Mouse (Mus musculus) heart, embryonic 16.5 days (tissue): ENCODE results near the gene Cemip. TPM values are rescaled to one million over a fixed set of nuclear protein-coding genes. Genes with fewer than 3 reads are reported as not detected.
"Not testable (repeated sequence)": the region's sequence is repeated elsewhere in the genome, so short reads cannot be mapped to it uniquely, and the experiment has no call there.

Source experiments
- ATAC-seq: fragments of 200-750 bp; cut with Nextera tagmentation; replicated peaks from 2 replicates; pipeline ENCODE4 v1.8.0; 2017; ENCODE audit warnings: moderate number of reproducible peaks; ENCODE audit not compliant: insufficient read depth, low FRiP score; ENCODE audit errors: extremely low read depth
- H3K27ac ChIP-seq: fragments of 300-500 bp; sonication (generic); 2 replicates; pipeline ENCODE4 v1.5.1; 2014; ENCODE audit warnings: mild to moderate bottlenecking, low read length, control low read depth, moderate library complexity
- H3K27me3 ChIP-seq: fragments of 300-500 bp; sonication (generic); 2 replicates; pipeline ENCODE4 v1.6.1; 2014; ENCODE audit warnings: low read length, mixed read lengths; ENCODE audit not compliant: control insufficient read depth, insufficient read depth
- H3K36me3 ChIP-seq: fragments of 300-500 bp; sonication (generic); 2 replicates; pipeline ENCODE4 v1.6.1; 2014; ENCODE audit not compliant: control insufficient read depth, insufficient read depth
- H3K4me1 ChIP-seq: fragments of 300-500 bp; sonication (generic); 2 replicates; pipeline ENCODE4 v1.6.1; 2014; ENCODE audit warnings: low read length, mixed read lengths; ENCODE audit not compliant: control insufficient read depth, insufficient read depth
- H3K4me2 ChIP-seq: fragments of 300-500 bp; sonication (generic); 2 replicates; pipeline ENCODE4 v1.6.1; 2014; ENCODE audit warnings: low read depth, mild to moderate bottlenecking, control low read depth, low read length
- H3K4me3 ChIP-seq: fragments of 300-500 bp; sonication (generic); 2 replicates; pipeline ENCODE4 v1.5.1; 2014; ENCODE audit warnings: mild to moderate bottlenecking, control low read depth, low read length
- H3K9ac ChIP-seq: fragments of 300-500 bp; sonication (generic); 2 replicates; pipeline ENCODE4 v1.6.1; 2014; ENCODE audit warnings: low read length, control low read depth
- H3K9me3 ChIP-seq: fragments of 300-500 bp; sonication (generic); replicated peaks from 2 replicates; pipeline ENCODE4 v1.6.1; 2016; ENCODE audit warnings: low read length; ENCODE audit not compliant: control insufficient read depth
- WGBS: fragments of 180-500 bp; shearing (Covaris S2); extraction: QIAGEN DNeasy Blood & Tissue Kit; methylation state at CpG from one replicate; pipeline ENCODE4 v1.1.7; 2014; 5-methylcytosine and 5-hydroxymethylcytosine counted together
- polyA plus RNA-seq: library from polyadenylated mRNA; unstranded; fragments of >200 nt; fragmentation: Nextera tagmentation; extraction: Ambion mirVana; gene quantifications from 2 replicates; pipeline ENCODE4 v1.2.1, GENCODE M21; 2015

The Cemip gene
- polyA plus RNA-seq, 1 experiment from 2014 or later = 0.32 TPM

DNA sequence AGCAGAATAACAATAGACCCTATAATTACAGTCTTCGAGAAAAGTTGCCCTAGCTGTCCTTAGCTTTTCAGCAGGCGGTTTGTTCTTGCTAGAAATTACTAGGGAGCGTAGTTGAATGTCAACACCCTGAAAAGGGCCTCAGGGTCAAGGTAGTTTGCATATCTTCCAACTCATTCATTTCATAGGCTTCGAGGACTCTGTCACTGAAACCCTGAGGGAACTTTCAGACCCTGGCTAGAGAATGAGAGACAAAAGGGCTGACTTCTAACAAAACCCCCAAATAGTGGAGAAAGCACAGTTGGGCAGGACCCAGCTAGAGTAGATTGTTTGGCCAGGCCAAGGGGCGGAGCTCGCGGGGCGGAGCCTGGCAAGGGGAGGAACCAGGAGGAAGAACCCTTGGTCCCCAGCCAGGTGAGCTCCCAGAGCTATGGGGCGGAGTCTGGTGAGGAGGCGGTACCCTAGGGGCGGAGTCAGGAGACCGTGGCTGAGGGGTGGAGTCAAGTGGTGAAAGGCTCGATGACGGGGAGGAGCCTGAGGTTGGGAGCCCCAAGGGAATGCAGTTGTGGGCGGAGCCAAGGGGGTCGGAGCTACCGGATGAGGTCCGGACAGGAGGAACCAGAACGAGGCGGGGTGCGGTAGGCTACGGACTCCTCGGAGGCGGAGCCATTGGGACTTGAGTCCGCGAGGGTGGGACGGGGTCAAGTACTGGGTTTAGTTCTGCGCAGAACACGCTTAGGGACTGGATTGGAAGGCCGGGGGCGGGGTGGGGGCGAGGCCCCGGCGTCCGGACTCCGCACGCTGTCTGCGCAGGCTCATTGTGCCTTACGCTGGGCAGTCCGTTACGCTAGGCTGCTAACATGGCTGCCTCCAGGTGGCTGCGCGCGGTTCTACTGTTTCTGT is 194.6 kb downstream of the Cemip start:
- WGBS = 2% methylated on average over 42 of the region's 44 CpGs
- peak; percentile 94 for ATAC-seq

DNA sequence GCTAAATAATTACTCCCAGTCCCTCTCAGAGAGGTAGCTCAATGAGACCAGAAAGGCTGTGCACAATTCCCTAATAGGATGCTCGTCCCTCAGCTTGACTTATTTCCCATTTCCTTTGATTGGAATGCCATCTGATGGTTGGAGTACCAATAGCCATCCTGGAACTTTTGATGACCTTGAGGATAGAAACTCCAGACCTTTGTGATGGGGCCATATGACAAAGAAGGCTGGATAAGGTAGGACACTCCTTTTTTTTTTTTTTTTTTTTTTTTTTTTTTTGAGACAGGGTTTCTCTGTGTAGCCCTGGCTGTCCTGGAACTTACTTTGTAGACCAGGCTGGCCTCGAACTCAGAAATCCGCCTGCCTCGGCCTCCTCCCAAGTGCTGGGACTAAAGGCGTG is 196.4 kb downstream of the Cemip start:
- not testable (repeated sequence) for H3K4me2 ChIP-seq, H3K9me3 ChIP-seq, H3K27ac ChIP-seq, H3K27me3 ChIP-seq, ATAC-seq, H3K36me3 ChIP-seq, H3K4me3 ChIP-seq, H3K9ac ChIP-seq
- H3K4me1 ChIP-seq = peaks cover 16% of the 10 kb centered on the region
- 88% methylated on average over 5 of the region's 5 CpGs for WGBS

More for the DNA sequence above, 194.6 kb downstream of the Cemip start:
- H3K27me3 ChIP-seq = no peaks in the 10 kb centered on the region
- H3K27ac ChIP-seq = peak overlapping the region; percentile 91
- H3K9ac ChIP-seq = peak overlapping the region; percentile 88
- H3K4me2 ChIP-seq = peak overlapping the region; percentile 92
- H3K4me3 ChIP-seq = peak overlapping the region; percentile 86
- H3K9me3 ChIP-seq = no peaks in the 10 kb centered on the region
- H3K4me1 ChIP-seq = peaks cover 11% of the 10 kb centered on the region
- H3K36me3 ChIP-seq = peaks cover 9% of the 10 kb centered on the region

DNA sequence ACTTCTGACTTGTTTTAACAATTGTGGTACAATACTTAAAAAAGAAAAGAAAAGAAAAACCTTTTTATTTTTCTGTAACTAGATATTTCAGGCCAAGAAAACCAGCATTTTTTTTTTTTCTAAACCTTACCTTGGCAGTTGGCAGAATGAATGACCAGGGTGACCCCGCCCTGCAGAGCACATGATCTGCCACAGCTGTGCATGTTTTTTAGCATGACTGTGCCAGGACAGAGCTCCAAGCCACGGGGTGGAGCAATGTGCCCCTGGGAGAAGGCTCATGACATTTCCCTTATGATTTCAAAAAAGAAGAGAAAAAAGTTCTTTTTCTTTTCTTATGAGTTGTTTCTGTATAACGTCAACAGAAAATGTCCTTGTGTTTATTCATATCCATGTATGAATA is 196.9 kb downstream of the Cemip start:
- no peaks in the 10 kb centered on the region for H3K27me3 ChIP-seq
- ATAC-seq = no peak
- H3K36me3 ChIP-seq = no peaks in the 10 kb centered on the region
- H3K9ac ChIP-seq = no peak overlapping the region
- no peaks in the 10 kb centered on the region for H3K9me3 ChIP-seq
- H3K4me3 ChIP-seq = no peak overlapping the region
- peaks cover 21% of the 10 kb centered on the region for H3K4me1 ChIP-seq
- H3K27ac ChIP-seq = no peak overlapping the region
- H3K4me2 ChIP-seq = no peak overlapping the region
- 59% methylated on average over 3 of the region's 3 CpGs for WGBS

DNA sequence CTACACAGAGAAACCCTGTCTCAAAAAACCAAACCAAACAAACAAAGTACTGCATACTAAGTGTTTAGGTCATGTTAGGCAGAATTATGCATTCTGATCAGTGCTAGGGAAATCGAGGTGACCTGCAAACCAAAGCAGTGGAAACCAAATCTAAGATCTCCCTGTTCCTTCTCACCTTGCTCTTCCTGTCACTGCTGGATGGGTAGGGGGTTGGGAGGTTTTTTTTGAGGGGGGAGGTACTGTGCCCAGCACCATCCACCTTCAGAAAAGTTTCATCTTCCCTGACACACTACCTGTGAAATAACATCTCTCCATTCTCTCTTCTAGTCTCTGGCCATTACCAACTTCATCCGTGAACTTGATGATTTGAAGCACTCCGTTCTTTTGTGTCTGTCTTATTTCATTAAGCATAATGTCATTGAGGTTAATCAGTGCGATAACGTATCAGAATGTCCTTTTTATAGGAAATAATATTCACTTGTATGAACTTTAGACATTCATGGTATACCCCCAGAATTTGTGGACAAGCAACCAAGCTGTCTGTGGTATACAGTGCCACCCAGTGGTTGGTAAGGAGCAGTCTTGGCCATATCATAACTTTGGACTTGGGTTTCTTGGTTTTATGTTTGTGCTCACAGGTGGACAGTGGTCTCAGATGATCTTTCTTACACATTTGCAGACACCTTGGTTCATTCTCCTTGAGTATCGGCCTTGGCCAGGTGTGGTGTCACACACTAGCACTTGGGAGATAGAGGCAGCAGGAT is 199.8 kb downstream of the Cemip start:
- no peak overlapping the region for H3K4me3 ChIP-seq
- ATAC-seq = no peak
- no peak overlapping the region for H3K9ac ChIP-seq
- 94% methylated on average over 6 of the region's 6 CpGs for WGBS
- no peak overlapping the region for H3K27ac ChIP-seq
- no peaks in the 10 kb centered on the region for H3K9me3 ChIP-seq
- no peaks in the 10 kb centered on the region for H3K27me3 ChIP-seq
- H3K36me3 ChIP-seq = peaks cover 6% of the 10 kb centered on the region
- peaks cover 21% of the 10 kb centered on the region for H3K4me1 ChIP-seq
- H3K4me2 ChIP-seq = no peak overlapping the region

DNA sequence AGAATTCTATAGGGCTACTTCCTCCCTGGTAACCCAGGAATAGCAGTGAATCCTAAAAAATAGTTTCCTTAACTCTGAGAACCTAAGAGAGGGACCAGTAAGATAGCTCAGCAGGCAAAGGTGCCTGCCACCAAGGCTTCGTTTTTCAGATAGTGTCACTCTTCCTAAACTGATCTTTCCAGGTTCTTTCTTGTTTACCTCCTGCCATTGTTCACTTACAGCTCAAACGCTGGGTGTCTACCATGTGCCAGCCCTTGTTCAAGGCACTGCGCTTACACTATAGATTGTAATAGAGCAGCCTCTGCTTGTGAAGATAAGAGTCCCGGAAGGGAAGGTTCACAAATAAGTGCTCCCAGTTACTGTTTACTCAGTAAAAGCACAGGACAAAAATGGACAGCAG is 200.5 kb downstream of the Cemip start:
- H3K4me1 ChIP-seq = peaks cover 26% of the 10 kb centered on the region
- 64% methylated on average over 4 of the region's 4 CpGs for WGBS
- no peak for ATAC-seq
- H3K4me2 ChIP-seq = no peak overlapping the region
- H3K36me3 ChIP-seq = peaks cover 6% of the 10 kb centered on the region
- no peaks in the 10 kb centered on the region for H3K9me3 ChIP-seq
- H3K27me3 ChIP-seq = no peaks in the 10 kb centered on the region
- no peak overlapping the region for H3K4me3 ChIP-seq
- no peak overlapping the region for H3K9ac ChIP-seq
- 0 out of 2 replicates have a peak overlapping the region, but pooled peaks have one; percentile 16 for H3K27ac ChIP-seq

DNA sequence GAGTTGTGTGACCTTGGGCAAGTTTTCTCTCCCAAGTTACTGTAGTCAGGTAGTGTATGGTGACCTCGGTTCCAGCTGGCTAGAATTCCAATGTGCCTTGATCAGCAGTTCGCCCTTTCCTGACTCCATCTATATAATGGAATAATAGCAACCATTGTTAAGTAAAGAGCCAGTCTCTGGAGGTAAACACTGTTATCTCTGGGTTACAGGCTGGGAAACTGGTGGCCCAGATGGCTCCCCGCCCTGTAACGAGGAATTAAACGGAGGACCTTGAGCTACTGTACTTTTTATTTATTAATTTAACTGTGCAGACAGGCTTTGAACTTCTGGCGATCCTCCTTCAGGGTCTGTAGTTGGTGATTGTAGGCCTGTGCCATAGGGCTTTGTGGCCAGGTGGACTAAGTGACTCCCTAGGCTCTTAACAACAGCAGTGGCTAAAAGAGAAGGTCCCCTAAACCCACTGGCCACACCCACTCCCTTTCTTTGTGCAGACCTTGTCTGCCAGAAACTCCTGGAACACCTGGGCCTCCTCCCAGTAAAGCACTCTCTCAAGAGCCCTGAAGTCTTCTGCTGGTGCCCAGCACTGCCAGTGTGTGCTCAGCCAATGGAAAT is 201.3 kb downstream of the Cemip start:
- no peak for ATAC-seq
- Histone ChIP-seq H3K4me3 (peak overlapping the region; percentile 88), H3K27ac (peak overlapping the region; percentile 98), H3K4me1 (peaks cover 33% of the 10 kb centered on the region), H3K4me2 (peak overlapping the region; percentile 97), H3K36me3 (peaks cover 6% of the 10 kb centered on the region), H3K27me3 (no peaks in the 10 kb centered on the region), H3K9me3 (no peaks in the 10 kb centered on the region), H3K9ac (peak overlapping the region; percentile 93)
- 35% methylated on average over 6 of the region's 6 CpGs for WGBS

DNA sequence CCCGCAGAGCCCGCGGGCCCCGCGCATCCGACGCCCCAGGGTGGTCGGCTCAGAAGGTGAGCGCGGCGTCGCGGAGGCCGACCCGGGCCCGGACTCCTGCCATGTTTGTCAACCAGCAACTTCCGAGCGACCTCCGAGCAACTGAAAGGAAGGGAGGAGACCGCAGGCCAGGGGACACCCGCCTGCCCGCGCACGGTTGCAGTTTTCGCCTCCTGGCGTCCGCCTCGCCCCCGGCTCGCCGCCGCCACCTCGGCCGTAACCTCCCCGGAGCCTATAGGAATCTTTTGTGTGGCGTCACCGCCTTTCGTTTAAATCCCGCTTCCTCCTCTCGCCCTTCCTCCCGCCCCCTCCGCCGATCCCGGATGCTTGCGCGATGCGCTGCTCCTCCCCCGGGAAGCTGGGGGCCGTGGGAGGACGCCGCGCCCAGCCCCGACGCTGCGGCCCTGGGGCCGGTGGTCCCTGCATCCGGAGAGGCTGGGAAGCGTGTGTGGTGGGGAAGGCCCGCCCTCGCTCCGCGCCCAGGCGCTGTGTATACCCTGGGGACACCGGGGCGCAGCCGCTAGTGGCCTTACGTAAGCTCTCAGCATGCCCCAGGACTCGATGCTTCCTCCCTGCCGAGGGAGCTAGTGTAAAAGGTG is 202.2 kb downstream of the Cemip start, which contains the start of the genes Tlnrd1 and Mesd:
Gene Tlnrd1 (minus strand): TSS at position 285 of the 638 bp plus-strand sequence.
Gene Mesd (plus strand): TSS at position 446 of the 638 bp plus-strand sequence.
- ATAC-seq = peak; percentile 79
- under 1% methylated on average over 66 of the region's 69 CpGs for WGBS
- peak within 1 kb of the TSS; percentile 93 for H3K9ac ChIP-seq
- H3K36me3 ChIP-seq = peaks cover 6% of the 10 kb centered on the region
- peaks cover 41% of the 10 kb centered on the region for H3K4me1 ChIP-seq
- H3K27ac ChIP-seq = peak within 1 kb of the TSS; percentile 98
- H3K9me3 ChIP-seq = no peaks in the 10 kb centered on the region
- peak within 1 kb of the TSS; percentile 88 for H3K4me3 ChIP-seq
- H3K4me2 ChIP-seq = peak within 1 kb of the TSS; percentile 97
- H3K27me3 ChIP-seq = no peaks in the 10 kb centered on the region

DNA sequence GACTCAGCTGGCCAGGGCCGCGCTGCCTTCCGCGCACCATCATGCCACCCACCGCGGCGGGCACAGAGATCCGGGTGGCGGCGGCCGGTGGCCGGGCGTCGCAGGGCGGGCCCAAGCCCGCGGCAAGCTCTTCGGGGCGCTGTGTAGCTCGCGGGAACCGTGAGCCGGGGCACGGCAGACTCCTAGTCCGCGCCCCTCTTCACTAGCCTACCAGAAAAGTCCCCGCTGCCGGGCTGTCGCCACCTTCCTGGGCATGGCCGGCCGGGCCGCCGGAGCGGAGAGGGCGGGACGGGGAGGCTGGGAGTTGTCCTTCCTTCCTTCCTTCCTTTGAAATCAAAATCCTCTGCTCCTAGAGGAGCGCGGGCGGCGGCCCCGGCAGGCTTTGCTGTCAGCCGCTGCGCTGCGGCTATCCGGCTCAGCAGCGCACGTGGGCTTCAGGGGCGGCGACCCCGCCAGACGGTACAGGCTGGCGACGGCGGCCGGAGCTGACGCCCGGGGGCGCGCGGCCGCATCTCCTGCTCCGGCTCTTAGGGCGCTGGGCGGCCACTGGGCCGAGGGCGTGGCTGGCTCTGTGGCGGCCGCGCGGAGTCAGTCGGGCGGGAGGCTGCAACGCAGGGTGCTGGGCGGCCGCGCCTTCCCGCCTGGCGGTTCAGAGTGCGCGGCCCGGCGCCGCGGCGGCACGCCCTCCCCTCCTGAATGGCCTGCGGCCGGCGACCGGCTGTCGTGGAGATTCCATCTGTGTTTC is 202.9 kb downstream of the Cemip start:
- peak overlapping the region; percentile 98 for H3K27ac ChIP-seq
- H3K4me3 ChIP-seq = peak overlapping the region; percentile 88
- H3K4me2 ChIP-seq = peak overlapping the region; percentile 97
- H3K36me3 ChIP-seq = peaks cover 6% of the 10 kb centered on the region
- WGBS = 0% methylated on average over 81 of the region's 91 CpGs
- H3K27me3 ChIP-seq = no peaks in the 10 kb centered on the region
- H3K4me1 ChIP-seq = peaks cover 48% of the 10 kb centered on the region
- peak overlapping the region; percentile 93 for H3K9ac ChIP-seq
- H3K9me3 ChIP-seq = no peaks in the 10 kb centered on the region
- ATAC-seq = peak; percentile 71
